Mouse (Mus musculus): ENCODE results near the gene Olfr907. TPM values are rescaled to one million over a fixed set of nuclear protein-coding genes. Genes with fewer than 3 reads are reported as not detected.

The Olfr907 gene
- not detected in 2 replicates for total RNA-seq (2017)

- no peak for ATAC-seq (ENCODE audit: extremely low read depth, insufficient number of reproducible peaks, low FRiP score, poor library complexity, severe bottlenecking)
Observed at GRCm38 (mm10) chr9:38495501-38495900, at the start of gene Olfr907. Olfr907 (plus strand) TSS chr9:38495801.

- no peak for ATAC-seq (ENCODE audit: extremely low read depth, insufficient number of reproducible peaks, low FRiP score, poor library complexity, severe bottlenecking)
Observed at GRCm38 (mm10) chr9:38447352-38447751, 48.2 kb upstream of the Olfr907 start, which contains the start of gene Olfr902. Olfr902 (plus strand) TSS chr9:38447652.

GRCm38 (mm10) chr9:38462844-38463243 is 32.8 kb upstream of the Olfr907 start, which contains the start of gene Olfr904:
Olfr904 (plus strand) TSS chr9:38463144.
- no peak for ATAC-seq (ENCODE audit: extremely low read depth, insufficient number of reproducible peaks, low FRiP score, poor library complexity, severe bottlenecking)

- ATAC-seq (ENCODE audit: extremely low read depth, insufficient number of reproducible peaks, low FRiP score, poor library complexity, severe bottlenecking), result no peak
Observed at GRCm38 (mm10) chr9:38470807-38471206, 24.8 kb upstream of the Olfr907 start, which contains the start of gene Olfr905. Olfr905 (plus strand) TSS chr9:38471107.

- ATAC-seq (ENCODE audit: extremely low read depth, insufficient number of reproducible peaks, low FRiP score, poor library complexity, severe bottlenecking), result no peak
Observed at GRCm38 (mm10) chr9:38486785-38487184, 8.8 kb upstream of the Olfr907 start, which contains the start of gene Olfr906. Olfr906 (plus strand) TSS chr9:38487085.

GRCm38 (mm10) chr9:38512353-38512752 is 16.8 kb downstream of the Olfr907 start:
- no peak for ATAC-seq (ENCODE audit: extremely low read depth, insufficient number of reproducible peaks, low FRiP score, poor library complexity, severe bottlenecking)

- no peak for ATAC-seq (ENCODE audit: extremely low read depth, insufficient number of reproducible peaks, low FRiP score, poor library complexity, severe bottlenecking)
Observed at GRCm38 (mm10) chr9:38521280-38521679, 25.7 kb downstream of the Olfr907 start, which contains the start of gene Olfr911-ps1. Olfr911-ps1 (plus strand) TSS chr9:38521580.

GRCm38 (mm10) chr9:38537549-38537948 is 41.9 kb downstream of the Olfr907 start, which contains the start of gene Olfr910:
Olfr910 (plus strand) TSS chr9:38537849.
- ATAC-seq (ENCODE audit: extremely low read depth, insufficient number of reproducible peaks, low FRiP score, poor library complexity, severe bottlenecking), result no peak

Other genes starting within 250 kb of the Olfr907 start
- gene Olfr143, start 243.0 kb upstream of the Olfr907 start, total RNA-seq (2017), result not detected in 2 replicates
- gene Olfr895, start 227.9 kb upstream of the Olfr907 start, total RNA-seq (2017), result not detected in 2 replicates
- not detected in 2 replicates for gene Olfr896-ps1, start 204.7 kb upstream of the Olfr907 start, total RNA-seq (2017)
- gene Olfr25, start 166.7 kb upstream of the Olfr907 start, total RNA-seq (2017), result not detected in 2 replicates
- gene Olfr898, start 147.4 kb upstream of the Olfr907 start, total RNA-seq (2017), result not detected in 2 replicates
- not detected in 2 replicates for gene Olfr250, start 128.9 kb upstream of the Olfr907 start, total RNA-seq (2017)
- not detected in 2 replicates for gene Olfr251, start 118.7 kb upstream of the Olfr907 start, total RNA-seq (2017)
- not detected in 2 replicates for gene Olfr147, start 94.1 kb upstream of the Olfr907 start, total RNA-seq (2017)
- not detected in 2 replicates for gene Olfr901, start 66.3 kb upstream of the Olfr907 start, total RNA-seq (2017)
- gene Olfr902, start 48.1 kb upstream of the Olfr907 start, total RNA-seq (2017), result not detected in 2 replicates
- 0.12 TPM in 2 replicates for gene Olfr904, start 32.7 kb upstream of the Olfr907 start, total RNA-seq (2017)
- 0.25 TPM in 1 of 2 replicates, not detected in the other for gene Olfr905, start 24.7 kb upstream of the Olfr907 start, total RNA-seq (2017)
- not detected in 2 replicates for gene Olfr906, start 8.7 kb upstream of the Olfr907 start, total RNA-seq (2017)
- not detected in 2 replicates for gene Olfr911-ps1, start 25.8 kb downstream of the Olfr907 start, total RNA-seq (2017)
- not detected in 2 replicates for gene Olfr910, start 42.0 kb downstream of the Olfr907 start, total RNA-seq (2017)
- gene Olfr912, start 84.4 kb downstream of the Olfr907 start, total RNA-seq (2017), result 0.12 TPM in 1 of 2 replicates, not detected in the other
- not detected in 2 replicates for gene Olfr913, start 97.0 kb downstream of the Olfr907 start, total RNA-seq (2017)
- not detected in 2 replicates for gene Olfr914, start 109.3 kb downstream of the Olfr907 start, total RNA-seq (2017)
- not detected in 2 replicates for gene Olfr916, start 164.1 kb downstream of the Olfr907 start, total RNA-seq (2017)
- not detected in 2 replicates for gene Olfr917, start 170.0 kb downstream of the Olfr907 start, total RNA-seq (2017)
- not detected in 2 replicates for gene Olfr918, start 178.8 kb downstream of the Olfr907 start, total RNA-seq (2017)
- gene Olfr919, start 207.9 kb downstream of the Olfr907 start, total RNA-seq (2017), result not detected in 2 replicates
- 9.8 and 10.4 TPM in 2 replicates for gene Vwa5a, start 222.5 kb downstream of the Olfr907 start, total RNA-seq (2017)